8 mouse cellular contexts compared by ENCODE assay signal in genomic region chr1:86154133-86154823, GRCm38 (mm10). TPM values are rescaled to one million over a fixed set of nuclear protein-coding genes. Genes with fewer than 3 reads are reported as not detected.
DNase-seq lines count a peak whose midpoint lies in the region; ATAC-seq lines count a peak whose summit lies in the region.

TSS of gene Armc9 (plus strand) at chr1:86154780.

- peaks cover 2% of the 10 kb centered on the region for H3K27me3 ChIP-seq in megakaryocyte, embryonic 14.5 days (replicated peaks)

- H3K4me3 ChIP-seq in megakaryocyte, embryonic 14.5 days (replicated peaks) = peak within 1 kb of the TSS; percentile 96

- peaks cover 35% of the 10 kb centered on the region for H3K4me1 ChIP-seq in megakaryocyte, embryonic 14.5 days

- H3K36me3 ChIP-seq in megakaryocyte, embryonic 14.5 days (replicated peaks; ENCODE audit: low read length) = peaks cover 11% of the 10 kb centered on the region

- peak; percentile 99 for DNase-seq in ZHBTc4 (ENCODE audit: low read depth, low spot score)
- peak; percentile 79 to 87 for DNase-seq in gastrocnemius, adult 8-10 months (ENCODE audit: low spot score in 2 of 2)
- DNase-seq in hindlimb bud, embryonic 11.5 days (ENCODE audit: extremely low spot score, low read depth, low spot score) = peak; percentile 89
- peak; percentile 89 to 96 for DNase-seq in left cerebral cortex, adult 8-10 months (ENCODE audit: low spot score in 2 of 2)
- peak; percentile 98 to 99 for DNase-seq in right cerebral cortex, postnatal 10 days (ENCODE audit: low spot score in 2 of 2)
- peak; percentile 90 for DNase-seq in urinary bladder, postnatal 25 days (ENCODE audit: low spot score)

- H3K9me3 ChIP-seq in megakaryocyte, embryonic 14.5 days = no peaks in the 10 kb centered on the region

- ATAC-seq in common myeloid progenitor, adult 5-6 weeks (replicated peaks; ENCODE audit: low read depth, poor library complexity, severe bottlenecking) = peak; percentile 99

RNA-seq across cellular contexts. Expression of gene Armc9, which starts in this region (rescaled TPM):
- total RNA-seq in common myeloid progenitor, adult 5-6 weeks (2017) = 10.6 and 20.7 TPM in 2 replicates
- total RNA-seq in gastrocnemius, adult 8-10 months (2022) = 1 to 10 TPM; 1.5 to 2.1 (median 1.8) TPM
- total RNA-seq in left cerebral cortex, adult 8-10 months (2022) = 10 to 100 TPM; 36.7 to 41.4 (median 38.8) TPM
- polyA plus RNA-seq in megakaryocyte, embryonic 14.5 days (2012; ENCODE audit: insufficient read depth, low replicate concordance) = 1.1 TPM in 1 of 2 replicates, not detected in the other

Comparison
In these comparisons a context has a peak if more than half of its experiments do, and no peak if none do; other contexts are left out.
1. Peak in every context shown above with its lines: DNase-seq, ATAC-seq and H3K4me3 ChIP-seq.